Mouse (Mus musculus): Measurements from ENCODE around the gene Rasal1. TPM values are rescaled to one million over a fixed set of nuclear protein-coding genes. Genes with fewer than 3 reads are reported as not detected.

The Rasal1 gene
- polyA plus RNA-seq, 1 experiment from 2014 or later = 1.8 TPM

- no peak overlapping the region for H3K9ac ChIP-seq (ENCODE audit: low read depth, low read length)
- WGBS = 57% methylated on average over 2 of the region's 2 CpGs
- H3K27ac ChIP-seq (ENCODE audit: low read length) = no peak overlapping the region
- no peak for ATAC-seq
- H3K4me1 ChIP-seq (ENCODE audit: control insufficient read depth, insufficient read depth, low read length) = no peaks in the 10 kb centered on the region
- H3K9me3 ChIP-seq (ENCODE audit: control insufficient read depth, low read length) = no peaks in the 10 kb centered on the region
- no peaks in the 10 kb centered on the region; the same call in 1 of the 2 replicates for H3K27me3 ChIP-seq (replicated peaks; ENCODE audit: control insufficient read depth, insufficient read depth, low read length)
- H3K36me3 ChIP-seq (ENCODE audit: control insufficient read depth, insufficient read depth, low read length) = no peaks in the 10 kb centered on the region
- no peak overlapping the region for H3K4me3 ChIP-seq (ENCODE audit: low read length)
- no peak overlapping the region for H3K4me2 ChIP-seq (ENCODE audit: low read depth, low read length)
Observed at GRCm38 (mm10) chr5:120664888-120665287, 16.3 kb downstream of the Rasal1 start.

GRCm38 (mm10) chr5:120668761-120669160 lies 20.1 kb downstream of the Rasal1 start:
- no peak for ATAC-seq
- H3K9ac ChIP-seq (ENCODE audit: low read depth, low read length) = no peak overlapping the region
- H3K27me3 ChIP-seq (replicated peaks; ENCODE audit: control insufficient read depth, insufficient read depth, low read length) = no peaks in the 10 kb centered on the region; the same call in 1 of the 2 replicates
- H3K4me2 ChIP-seq (ENCODE audit: low read depth, low read length) = no peak overlapping the region
- no peaks in the 10 kb centered on the region for H3K36me3 ChIP-seq (ENCODE audit: control insufficient read depth, insufficient read depth, low read length)
- H3K9me3 ChIP-seq (ENCODE audit: control insufficient read depth, low read length) = no peaks in the 10 kb centered on the region
- H3K27ac ChIP-seq (ENCODE audit: low read length) = no peak overlapping the region
- H3K4me1 ChIP-seq (ENCODE audit: control insufficient read depth, insufficient read depth, low read length) = no peaks in the 10 kb centered on the region
- 69% methylated on average over 7 of the region's 7 CpGs for WGBS
- no peak overlapping the region for H3K4me3 ChIP-seq (ENCODE audit: low read length)

GRCm38 (mm10) chr5:120670132-120670531 lies 21.5 kb downstream of the Rasal1 start:
- H3K9ac ChIP-seq (ENCODE audit: low read depth, low read length) = no peak overlapping the region
- no peak overlapping the region for H3K27ac ChIP-seq (ENCODE audit: low read length)
- no peaks in the 10 kb centered on the region; the same call in 1 of the 2 replicates for H3K27me3 ChIP-seq (replicated peaks; ENCODE audit: control insufficient read depth, insufficient read depth, low read length)
- no peaks in the 10 kb centered on the region for H3K36me3 ChIP-seq (ENCODE audit: control insufficient read depth, insufficient read depth, low read length)
- no peaks in the 10 kb centered on the region for H3K9me3 ChIP-seq (ENCODE audit: control insufficient read depth, low read length)
- whole genome bisulfite sequencing = 84% methylated on average over 7 of the region's 7 CpGs
- peaks cover 6% of the 10 kb centered on the region; the same call in 1 of the 2 replicates for H3K4me1 ChIP-seq (ENCODE audit: control insufficient read depth, insufficient read depth, low read length)
- H3K4me2 ChIP-seq (ENCODE audit: low read depth, low read length) = no peak overlapping the region
- no peak overlapping the region for H3K4me3 ChIP-seq (ENCODE audit: low read length)
- no peak for ATAC-seq

- no peak overlapping the region for H3K4me3 ChIP-seq (ENCODE audit: low read length)
- peaks cover 6% of the 10 kb centered on the region; the same call in 1 of the 2 replicates for H3K4me1 ChIP-seq (ENCODE audit: control insufficient read depth, insufficient read depth, low read length)
- H3K4me2 ChIP-seq (ENCODE audit: low read depth, low read length) = no peak overlapping the region
- no peaks in the 10 kb centered on the region for H3K36me3 ChIP-seq (ENCODE audit: control insufficient read depth, insufficient read depth, low read length)
- no peaks in the 10 kb centered on the region; the same call in 1 of the 2 replicates for H3K27me3 ChIP-seq (replicated peaks; ENCODE audit: control insufficient read depth, insufficient read depth, low read length)
- 67% methylated on average over 3 of the region's 3 CpGs for WGBS
- no peak overlapping the region for H3K9ac ChIP-seq (ENCODE audit: low read depth, low read length)
- H3K27ac ChIP-seq (ENCODE audit: low read length) = no peak overlapping the region
- no peaks in the 10 kb centered on the region for H3K9me3 ChIP-seq (ENCODE audit: control insufficient read depth, low read length)
- ATAC-seq = no peak
Observed at GRCm38 (mm10) chr5:120671865-120672264, 23.3 kb downstream of the Rasal1 start.

- Histone ChIP-seq H3K4me2 (ENCODE audit: low read depth, low read length) (no peak overlapping the region), H3K9me3 (ENCODE audit: control insufficient read depth, low read length) (no peaks in the 10 kb centered on the region), H3K4me1 (ENCODE audit: control insufficient read depth, insufficient read depth, low read length) (peaks cover 6% of the 10 kb centered on the region; the same call in 1 of the 2 replicates), H3K4me3 (ENCODE audit: low read length) (no peak overlapping the region), H3K9ac (ENCODE audit: low read depth, low read length) (no peak overlapping the region), H3K27me3 (replicated peaks; ENCODE audit: control insufficient read depth, insufficient read depth, low read length) (no peaks in the 10 kb centered on the region; the same call in 1 of the 2 replicates), H3K27ac (ENCODE audit: low read length) (no peak overlapping the region), H3K36me3 (ENCODE audit: control insufficient read depth, insufficient read depth, low read length) (no peaks in the 10 kb centered on the region)
- WGBS = 8% methylated on average over 12 of the region's 12 CpGs
- ATAC-seq = no peak
Observed at GRCm38 (mm10) chr5:120673626-120674025, 25.0 kb downstream of the Rasal1 start.

GRCm38 (mm10) chr5:120674229-120675145 lies 25.9 kb downstream of the Rasal1 start:
- Histone ChIP-seq H3K9me3 (ENCODE audit: control insufficient read depth, low read length) (no peaks in the 10 kb centered on the region), H3K4me3 (ENCODE audit: low read length) (no peak overlapping the region), H3K27me3 (replicated peaks; ENCODE audit: control insufficient read depth, insufficient read depth, low read length) (no peaks in the 10 kb centered on the region; the same call in 1 of the 2 replicates), H3K4me1 (ENCODE audit: control insufficient read depth, insufficient read depth, low read length) (peaks cover 7% of the 10 kb centered on the region), H3K36me3 (ENCODE audit: control insufficient read depth, insufficient read depth, low read length) (no peaks in the 10 kb centered on the region), H3K27ac (ENCODE audit: low read length) (no peak overlapping the region), H3K9ac (ENCODE audit: low read depth, low read length) (no peak overlapping the region), H3K4me2 (ENCODE audit: low read depth, low read length) (0 out of 2 replicates have a peak overlapping the region, but pooled peaks have one; percentile 14)
- ATAC-seq = peak; percentile 40; the same call in 1 of the 2 replicates
- 29% methylated on average over 21 of the region's 21 CpGs for WGBS

- no peaks in the 10 kb centered on the region for H3K36me3 ChIP-seq (ENCODE audit: control insufficient read depth, insufficient read depth, low read length)
- H3K9me3 ChIP-seq (ENCODE audit: control insufficient read depth, low read length) = no peaks in the 10 kb centered on the region
- peaks cover 16% of the 10 kb centered on the region for H3K4me1 ChIP-seq (ENCODE audit: control insufficient read depth, insufficient read depth, low read length)
- no peak overlapping the region for H3K4me3 ChIP-seq (ENCODE audit: low read length)
- no peak for ATAC-seq
- no peak overlapping the region for H3K27ac ChIP-seq (ENCODE audit: low read length)
- H3K4me2 ChIP-seq (ENCODE audit: low read depth, low read length) = no peak overlapping the region
- peaks cover 6% of the 10 kb centered on the region for H3K27me3 ChIP-seq (replicated peaks; ENCODE audit: control insufficient read depth, insufficient read depth, low read length)
- H3K9ac ChIP-seq (ENCODE audit: low read depth, low read length) = no peak overlapping the region
- 21% methylated on average over 2 of the region's 2 CpGs for WGBS
Observed at GRCm38 (mm10) chr5:120677516-120677915, 28.9 kb downstream of the Rasal1 start.

GRCm38 (mm10) chr5:120679676-120680555 lies 31.3 kb downstream of the Rasal1 start:
- Histone ChIP-seq H3K4me3 (ENCODE audit: low read length) (peak overlapping the region; percentile 34), H3K4me1 (ENCODE audit: control insufficient read depth, insufficient read depth, low read length) (peaks cover 11% of the 10 kb centered on the region), H3K4me2 (ENCODE audit: low read depth, low read length) (peak overlapping the region; percentile 58), H3K27ac (ENCODE audit: low read length) (peak overlapping the region; percentile 17; the same call in 1 of the 2 replicates), H3K27me3 (replicated peaks; ENCODE audit: control insufficient read depth, insufficient read depth, low read length) (peaks cover 20% of the 10 kb centered on the region), H3K36me3 (ENCODE audit: control insufficient read depth, insufficient read depth, low read length) (no peaks in the 10 kb centered on the region), H3K9me3 (ENCODE audit: control insufficient read depth, low read length) (no peaks in the 10 kb centered on the region), H3K9ac (ENCODE audit: low read depth, low read length) (peak overlapping the region; percentile 50)
- 3% methylated on average over 24 of the region's 24 CpGs for WGBS
- peak; percentile 82 for ATAC-seq

- Histone ChIP-seq H3K9me3 (ENCODE audit: control insufficient read depth, low read length) (no peaks in the 10 kb centered on the region), H3K4me3 (ENCODE audit: low read length) (no peak overlapping the region), H3K4me2 (ENCODE audit: low read depth, low read length) (no peak overlapping the region), H3K27ac (ENCODE audit: low read length) (no peak overlapping the region), H3K4me1 (ENCODE audit: control insufficient read depth, insufficient read depth, low read length) (peaks cover 11% of the 10 kb centered on the region), H3K36me3 (ENCODE audit: control insufficient read depth, insufficient read depth, low read length) (no peaks in the 10 kb centered on the region), H3K27me3 (replicated peaks; ENCODE audit: control insufficient read depth, insufficient read depth, low read length) (peaks cover 20% of the 10 kb centered on the region), H3K9ac (ENCODE audit: low read depth, low read length) (peak overlapping the region; percentile 50; the same call in 1 of the 2 replicates)
- 88% methylated on average over 18 of the region's 18 CpGs for WGBS
- ATAC-seq = no peak
Observed at GRCm38 (mm10) chr5:120680918-120681317, 32.3 kb downstream of the Rasal1 start.
